Mouse (Mus musculus): Measurements from ENCODE around the gene Gm10778.

The Gm10778 gene

GRCm38 (mm10) chr10:81648803-81649775 is at the start of gene Gm10778:
Gm10778 (plus strand) TSS chr10:81649059.
- peak; percentile 69 for DNase-seq (ENCODE audit: low spot score)

GRCm38 (mm10) chr10:81599630-81600029 is 49.2 kb upstream of the Gm10778 start:
- DNase-seq (ENCODE audit: low spot score) = no peak

GRCm38 (mm10) chr10:81600096-81600495 is 48.8 kb upstream of the Gm10778 start:
- DNase-seq (ENCODE audit: low spot score) = no peak

- DNase-seq (ENCODE audit: low spot score) = peak; percentile 95
Measured at GRCm38 (mm10) chr10:81600738-81601203, 48.1 kb upstream of the Gm10778 start, which contains the start of gene Tle6. Tle6 (minus strand) TSS chr10:81601073.

GRCm38 (mm10) chr10:81601396-81601905 is 47.4 kb upstream of the Gm10778 start:
- DNase-seq (ENCODE audit: low spot score) = no peak

- no peak for DNase-seq (ENCODE audit: low spot score)
Measured at GRCm38 (mm10) chr10:81602741-81603151, 46.1 kb upstream of the Gm10778 start.

- no peak for DNase-seq (ENCODE audit: low spot score)
Measured at GRCm38 (mm10) chr10:81604019-81604967, 44.6 kb upstream of the Gm10778 start.

GRCm38 (mm10) chr10:81604968-81605665 is 43.7 kb upstream of the Gm10778 start:
- DNase-seq (ENCODE audit: low spot score) = peak; percentile 74

GRCm38 (mm10) chr10:81605666-81605973 is 43.2 kb upstream of the Gm10778 start:
- DNase-seq (ENCODE audit: low spot score) = no peak

GRCm38 (mm10) chr10:81605974-81606751 is 42.7 kb upstream of the Gm10778 start, which contains the start of gene BC025920:
BC025920 (plus strand) TSS chr10:81606270.
- DNase-seq (ENCODE audit: low spot score) = peak; percentile 96

- DNase-seq (ENCODE audit: low spot score) = no peak
Measured at GRCm38 (mm10) chr10:81608308-81608707, 40.6 kb upstream of the Gm10778 start.

- DNase-seq (ENCODE audit: low spot score) = no peak
Measured at GRCm38 (mm10) chr10:81612779-81613178, 36.1 kb upstream of the Gm10778 start.

GRCm38 (mm10) chr10:81615486-81615885 is 33.4 kb upstream of the Gm10778 start:
- DNase-seq (ENCODE audit: low spot score) = no peak

- no peak for DNase-seq (ENCODE audit: low spot score)
Measured at GRCm38 (mm10) chr10:81619976-81620375, 28.9 kb upstream of the Gm10778 start.

- no peak for DNase-seq (ENCODE audit: low spot score)
Measured at GRCm38 (mm10) chr10:81620786-81621185, 28.1 kb upstream of the Gm10778 start.

GRCm38 (mm10) chr10:81623441-81623840 is 25.4 kb upstream of the Gm10778 start:
- no peak for DNase-seq (ENCODE audit: low spot score)

GRCm38 (mm10) chr10:81626101-81626993 is 22.5 kb upstream of the Gm10778 start:
- DNase-seq (ENCODE audit: low spot score) = no peak

- DNase-seq (ENCODE audit: low spot score) = peak; percentile 92
Measured at GRCm38 (mm10) chr10:81626994-81627835, 21.6 kb upstream of the Gm10778 start, which contains the start of gene Sirt6. Sirt6 (minus strand) TSS chr10:81627797.

- no peak for DNase-seq (ENCODE audit: low spot score)
Measured at GRCm38 (mm10) chr10:81627836-81628220, 21.0 kb upstream of the Gm10778 start.

All from ovary, adult 18-20 months (tissue).